Mouse (Mus musculus) heart, adult 2 months (tissue): ENCODE measurements around the gene Fuk.

Experiments used
- CTCF ChIP-seq: fragments of 200-600 bp; IDR thresholded peaks from 2 replicates; pipeline ENCODE4 v1.8.1; 2022; ENCODE audit warnings: antibody characterized with exemption, mild to moderate bottlenecking, moderate library complexity
- POLR2A ChIP-seq: fragments of 200-500 bp; IDR thresholded peaks from 2 replicates; pipeline ENCODE4 v1.6.1; 2011; ENCODE audit warnings: mild to moderate bottlenecking, low read depth, low read length, control low read depth; ENCODE audit not compliant: insufficient read depth

- no peak for TF ChIP-seq CTCF
- no peak for TF ChIP-seq POLR2A
Observed at GRCm38 (mm10) chr8:110905404-110905803, 3.1 kb upstream of the Fuk start.
